Mouse (Mus musculus) left cerebral cortex, postnatal 10 days (tissue): ENCODE results near the gene Bbs2. TPM values are rescaled to one million over a fixed set of nuclear protein-coding genes. Genes with fewer than 3 reads are reported as not detected.

Experiments used
- DNase-seq, 2 experiments: peaks; one replicate each; pipeline ENCODE4 v3.0.0; 2021 to 2022; ENCODE audit warnings: low spot score in 2 of 2, mixed read lengths in 1 of 2; ENCODE audit errors: extremely low spot score in 1 of 2
- intact Hi-C: fragments of 180-260 bp; cut with DNase I; formaldehyde crosslinking; loops from one replicate; pipeline ENCODE4 v1.15.1; 2025
- total RNA-seq, 2 experiments: library from RNA; stranded (reverse); gene quantifications; 2 replicates each; pipeline ENCODE4 v1.2.3; 2021

Gene Bbs2
- total RNA-seq, 2 experiments from 2014 or later = 22.2 to 23.9 TPM

DNA sequence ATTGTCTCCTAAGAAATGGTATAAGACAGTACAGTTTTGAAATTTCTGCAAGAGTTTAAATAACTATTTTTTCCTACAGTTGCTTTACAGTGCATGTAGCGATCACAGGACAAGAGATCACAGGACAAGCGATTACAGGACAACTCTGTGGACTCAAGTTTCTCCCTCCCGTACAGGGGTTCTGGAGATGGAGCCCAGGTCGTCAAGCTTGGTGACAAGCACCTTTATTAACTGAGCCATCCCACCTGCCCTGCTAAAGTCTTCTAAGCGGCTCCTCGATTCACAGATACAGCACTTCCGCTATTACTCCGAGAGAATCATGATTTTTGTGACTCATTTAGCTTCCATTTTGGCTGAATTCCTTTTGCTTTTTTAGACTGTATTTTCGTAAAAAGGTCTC is 69.0 kb downstream of the Bbs2 start:
- intact Hi-C loops = no loop called here
- no peak for DNase-seq

DNA sequence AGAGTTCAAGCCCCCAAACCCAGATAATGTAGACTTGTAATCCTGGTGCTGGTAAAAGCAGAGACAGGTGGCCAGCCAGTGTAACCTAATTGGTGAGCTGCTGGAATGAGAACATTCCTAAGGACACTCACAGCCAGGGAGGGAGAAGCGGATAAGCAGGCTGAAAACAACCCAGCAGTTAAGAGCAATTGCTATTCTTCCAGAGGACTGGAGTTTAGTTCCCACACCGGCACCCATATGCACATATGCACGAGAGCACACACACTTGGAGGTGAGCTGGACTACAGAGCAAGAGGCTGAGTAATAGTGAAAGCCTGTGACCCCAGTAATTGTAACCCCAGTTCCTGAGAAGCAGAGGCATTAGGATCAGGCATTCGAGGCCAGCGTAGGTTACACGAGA is 74.8 kb downstream of the Bbs2 start:
- intact Hi-C loops = no loop called here
- DNase-seq = no peak

Other genes starting within 250 kb of the Bbs2 start
- gene Amfr, start 86.1 kb downstream of the Bbs2 start, total RNA-seq = 100 to 1,000 TPM; 129 to 132 TPM
- 10 to 100 TPM; 66.4 to 75.8 TPM for gene Nudt21, start 61.9 kb downstream of the Bbs2 start, total RNA-seq
- gene Ogfod1, start 61.7 kb downstream of the Bbs2 start, total RNA-seq = 10 to 100 TPM; 36.7 to 38.1 TPM
- gene Mt4, start 38.3 kb upstream of the Bbs2 start, total RNA-seq = not detected
- 100 to 1,000 TPM; 452 to 527 TPM for gene Mt3, start 53.7 kb upstream of the Bbs2 start, total RNA-seq
- gene Mt2, start 73.7 kb upstream of the Bbs2 start, total RNA-seq = 100 to 1,000 TPM in 1 of 2 experiments, 10 to 100 TPM in 1; 63.5 to 266 TPM
- 100 to 1,000 TPM in 1 of 2 experiments, 10 to 100 TPM in 1; 80.3 to 200 TPM for gene Mt1, start 80.2 kb upstream of the Bbs2 start, total RNA-seq
- gene Nup93, start 115.6 kb upstream of the Bbs2 start, total RNA-seq = 10 to 100 TPM; 49.1 to 51.0 TPM
- under 1 TPM; 0.30 to 0.62 TPM for gene Slc12a3, start 230.3 kb upstream of the Bbs2 start, total RNA-seq